Mouse (Mus musculus): ENCODE results near the gene Rps6kl1.

- TF ChIP-seq CTCF (IDR thresholded peaks at IDR 0.05; ENCODE audit: low read depth), result no peak
- no peak for TF ChIP-seq EP300 (IDR thresholded peaks at IDR 0.05; ENCODE audit: low read depth)
Measured at GRCm38 (mm10) chr12:85106292-85106691, 44.8 kb downstream of the Rps6kl1 start.
